Mouse (Mus musculus) erythroblast, embryonic 14.5 days (primary cell): ENCODE results near the gene Aldh3a2. TPM values are rescaled to one million over a fixed set of nuclear protein-coding genes. Genes with fewer than 3 reads are reported as not detected.
"Not testable (repeated sequence)": the region's sequence is repeated elsewhere in the genome, so short reads cannot be mapped to it uniquely, and the experiment has no call there.

Experiments used
- H3K27me3 ChIP-seq: 2 replicates; pipeline ENCODE4 v1.6.1; 2012; ENCODE audit warnings: inconsistent platforms; ENCODE audit not compliant: control insufficient read depth
- H3K36me3 ChIP-seq: 2 replicates; pipeline ENCODE4 v1.6.1; 2012; ENCODE audit warnings: mild to moderate bottlenecking, inconsistent platforms; ENCODE audit not compliant: control insufficient read depth
- H3K4me1 ChIP-seq: 2 replicates; pipeline ENCODE4 v1.6.1; 2012; ENCODE audit warnings: inconsistent platforms; ENCODE audit not compliant: control insufficient read depth
- H3K4me3 ChIP-seq: replicated peaks from 2 replicates; pipeline ENCODE3; 2012; ENCODE audit warnings: moderate library complexity, mild to moderate bottlenecking, inconsistent platforms
- H3K9me3 ChIP-seq: 2 replicates; pipeline ENCODE4 v1.6.1; 2012; ENCODE audit warnings: low read length, inconsistent platforms, mixed read lengths; ENCODE audit not compliant: control insufficient read depth
- GATA1 ChIP-seq: IDR thresholded peaks from 2 replicates; pipeline ENCODE4 v1.6.1; 2012; ENCODE audit warnings: low read length, inconsistent platforms, mixed read lengths
- TAL1 ChIP-seq: IDR thresholded peaks from 3 replicates; pipeline ENCODE4 v1.6.1; 2012; ENCODE audit warnings: low read length, inconsistent platforms, mixed read lengths
- polyA plus RNA-seq: library from polyadenylated mRNA; stranded (reverse); fragments of >175 nt; gene quantifications from 2 replicates; pipeline ENCODE4 v1.2.3, GENCODE M21; 2012

Gene Aldh3a2
- polyA plus RNA-seq, 1 experiment, result not detected

DNA sequence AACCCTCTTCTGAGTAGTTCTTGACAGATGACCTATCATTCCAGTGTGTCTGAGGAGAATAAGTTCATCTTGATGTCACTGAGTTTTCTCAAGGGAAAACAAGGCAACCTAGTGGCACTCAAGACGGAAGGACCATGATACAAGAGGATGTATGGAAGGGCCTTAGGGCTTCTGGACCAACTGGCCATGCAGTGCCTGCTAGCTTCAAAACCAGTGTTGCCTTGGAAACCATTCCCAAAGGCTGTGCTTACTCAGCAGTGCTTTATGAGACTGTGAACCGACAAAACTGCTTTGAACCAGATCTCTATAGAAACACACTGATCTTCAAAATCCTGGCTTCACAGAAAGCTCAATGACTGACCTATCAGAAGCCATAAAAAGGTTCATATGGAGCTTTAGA, 76.5 kb downstream of the Aldh3a2 start:
- Histone ChIP-seq H3K4me1 (peaks cover 2% of the 10 kb centered on the region), H3K27me3 (peaks cover 13% of the 10 kb centered on the region), H3K36me3 (no peaks in the 10 kb centered on the region), H3K9me3 (no peaks in the 10 kb centered on the region), H3K4me3 (no peak overlapping the region)
- TF ChIP-seq GATA1 (no peak), TAL1 (no peak)

DNA sequence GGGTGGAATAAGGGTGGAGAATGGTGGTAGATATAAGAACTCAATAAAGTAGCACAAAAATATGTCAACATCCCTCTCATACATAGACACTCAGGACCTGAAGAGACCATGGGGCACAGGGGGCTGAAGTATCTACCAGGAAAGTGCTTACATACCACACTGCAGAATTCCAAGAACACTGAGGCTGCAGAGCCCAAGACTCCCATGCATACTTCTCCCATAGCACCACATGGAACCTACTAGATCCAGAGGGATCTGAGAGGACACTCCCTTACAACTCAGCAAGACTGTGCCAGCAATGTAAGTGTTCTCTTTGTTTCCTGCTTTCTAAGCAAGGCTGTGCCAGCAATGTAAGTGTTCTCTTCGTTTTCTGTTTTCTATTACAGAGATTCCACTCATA, 83.4 kb downstream of the Aldh3a2 start:
- Histone ChIP-seq H3K27me3 (no peaks in the 10 kb centered on the region), H3K9me3 (no peaks in the 10 kb centered on the region), H3K4me3 (no peak overlapping the region), H3K4me1 (no peaks in the 10 kb centered on the region), H3K36me3 (no peaks in the 10 kb centered on the region)
- TF ChIP-seq GATA1 (no peak), TAL1 (no peak)

DNA sequence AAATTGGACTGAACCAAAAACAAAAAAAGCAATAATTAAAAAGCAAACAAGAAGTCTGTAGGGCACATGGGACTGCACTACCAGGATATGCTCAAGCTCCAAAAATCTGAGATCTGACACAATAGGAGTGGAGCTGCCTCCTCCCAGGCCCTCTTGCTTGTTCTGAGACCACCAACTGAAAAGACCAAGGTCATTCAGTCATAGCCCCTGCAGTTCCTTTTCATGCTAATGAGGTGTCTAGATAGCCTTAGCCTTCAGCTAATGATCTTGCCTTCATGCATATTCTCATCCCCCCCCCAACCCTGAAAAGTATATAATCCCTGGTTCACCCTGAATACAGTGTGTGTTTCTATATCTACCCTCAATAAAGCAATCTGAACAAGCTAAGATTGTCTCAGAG, 85.6 kb downstream of the Aldh3a2 start:
- no peak for TF ChIP-seq GATA1

DNA sequence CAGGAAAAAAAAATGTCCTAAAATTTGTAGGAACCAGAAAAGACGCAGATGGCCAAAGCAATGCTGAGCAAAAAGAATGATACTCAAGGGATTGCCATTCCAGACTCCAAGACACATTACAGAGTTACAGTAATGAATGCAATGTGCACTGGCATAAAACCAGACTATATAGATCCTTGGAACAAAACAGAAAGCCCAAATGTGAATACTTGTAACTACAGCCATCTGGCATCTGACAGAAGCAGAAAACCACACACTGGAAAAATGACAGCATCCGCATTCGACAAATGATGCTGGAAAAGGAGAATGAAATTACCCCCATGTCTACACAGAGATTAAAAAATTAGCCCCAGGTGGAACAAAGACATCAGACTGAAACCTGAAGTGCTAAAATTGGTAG, 86.9 kb downstream of the Aldh3a2 start:
- H3K27me3 ChIP-seq, result peaks cover 3% of the 10 kb centered on the region
- no peaks in the 10 kb centered on the region for H3K9me3 ChIP-seq
- H3K4me1 ChIP-seq, result peaks cover 11% of the 10 kb centered on the region
- no peak overlapping the region for H3K4me3 ChIP-seq
- no peaks in the 10 kb centered on the region for H3K36me3 ChIP-seq
- TF ChIP-seq GATA1, result no peak

More for the DNA sequence above, 85.6 kb downstream of the Aldh3a2 start:
- H3K27me3 ChIP-seq, result peaks cover 2% of the 10 kb centered on the region
- H3K4me3 ChIP-seq, result no peak overlapping the region
- no peaks in the 10 kb centered on the region for H3K9me3 ChIP-seq
- no peaks in the 10 kb centered on the region for H3K36me3 ChIP-seq
- no peaks in the 10 kb centered on the region for H3K4me1 ChIP-seq

DNA sequence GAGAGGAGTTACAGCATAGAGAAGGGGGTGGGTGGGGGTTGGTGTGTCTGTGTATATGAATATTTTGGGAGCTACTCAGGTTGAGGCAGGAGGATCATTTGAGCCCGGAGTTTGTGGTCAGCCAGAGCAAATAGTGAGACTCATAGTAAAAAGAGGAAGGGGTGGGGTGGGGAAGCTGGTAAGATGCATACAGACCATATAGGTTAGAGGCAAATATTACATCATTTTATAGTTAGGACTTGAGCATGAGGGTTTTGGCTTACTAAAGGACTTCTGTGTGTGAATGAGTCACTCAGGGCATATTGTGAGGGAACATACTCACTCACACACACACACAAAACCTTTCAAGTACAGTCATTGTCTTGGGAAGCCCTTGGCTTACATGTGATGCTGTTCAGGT, 90.9 kb downstream of the Aldh3a2 start:
- no peaks in the 10 kb centered on the region; the same call in 1 of the 2 replicates for H3K36me3 ChIP-seq
- H3K4me1 ChIP-seq, result peaks cover 23% of the 10 kb centered on the region
- no peak for TF ChIP-seq GATA1
- TF ChIP-seq TAL1, result no peak
- no peaks in the 10 kb centered on the region for H3K9me3 ChIP-seq
- no peak overlapping the region for H3K4me3 ChIP-seq
- peaks cover 8% of the 10 kb centered on the region for H3K27me3 ChIP-seq

DNA sequence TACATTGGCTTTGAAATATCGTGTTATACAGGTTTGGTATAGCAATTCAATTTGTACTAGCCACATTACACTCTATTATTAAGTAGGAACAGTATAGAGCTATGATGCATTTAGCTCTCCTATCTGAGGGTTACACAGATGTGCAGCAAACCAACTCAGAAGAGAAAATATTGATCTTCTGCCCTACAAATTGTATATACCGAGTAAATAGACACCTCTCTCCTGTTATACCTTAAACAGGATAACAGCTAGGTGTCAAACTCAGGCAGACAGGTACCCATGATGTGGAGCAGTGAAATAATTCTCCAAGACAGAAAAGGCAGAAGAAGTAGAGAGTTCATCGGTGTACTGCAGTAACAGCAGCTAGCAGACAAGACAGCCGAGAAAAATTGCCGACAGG, 91.5 kb downstream of the Aldh3a2 start:
- no peak for TF ChIP-seq TAL1
- TF ChIP-seq GATA1, result no peak
- Histone ChIP-seq H3K4me3 (peak overlapping the region; percentile 71), H3K36me3 (no peaks in the 10 kb centered on the region; the same call in 1 of the 2 replicates), H3K4me1 (peaks cover 23% of the 10 kb centered on the region), H3K27me3 (peaks cover 8% of the 10 kb centered on the region), H3K9me3 (no peaks in the 10 kb centered on the region)

DNA sequence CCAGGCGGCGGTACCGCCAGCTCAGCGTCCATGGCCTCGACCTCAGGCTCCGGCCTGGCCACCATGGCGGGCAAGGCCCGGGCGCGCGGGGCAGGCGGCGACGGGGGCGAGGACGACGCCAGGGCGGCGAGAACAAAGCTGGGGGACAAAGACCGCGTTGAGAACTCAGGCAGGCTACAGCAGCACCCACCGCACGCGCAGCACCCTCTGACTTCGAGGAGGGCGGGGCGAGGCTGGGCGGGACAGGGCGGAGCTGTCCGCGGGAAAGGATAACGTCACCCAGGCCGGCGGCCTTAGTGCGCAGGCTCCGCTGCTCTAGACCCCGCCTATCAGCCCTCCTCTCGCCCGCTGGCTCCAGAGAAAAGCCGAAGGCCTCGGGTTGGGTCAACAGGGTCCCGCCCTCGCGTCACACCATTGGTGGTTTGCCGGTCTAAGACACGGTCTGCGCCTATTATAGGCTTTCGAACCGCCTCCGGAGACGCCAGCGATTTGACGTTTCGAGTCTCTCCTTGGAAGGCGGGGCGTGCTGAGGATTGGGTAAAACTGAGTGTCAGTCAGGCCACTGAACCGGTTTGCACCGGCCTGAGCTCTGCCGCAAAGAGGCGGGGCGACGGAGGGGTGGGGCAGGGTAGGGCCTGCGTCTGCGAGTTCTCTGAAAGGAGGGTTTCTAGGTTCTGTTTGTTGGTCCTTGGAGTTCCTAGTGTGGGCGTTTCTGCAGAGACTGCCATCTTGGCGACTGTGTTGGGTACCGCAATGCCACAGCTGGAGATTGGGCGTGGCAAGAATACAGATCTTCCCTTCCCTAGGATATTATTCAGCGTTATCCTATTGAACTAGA, 92.2 kb downstream of the Aldh3a2 start, which contains the start of gene Usp22:
TSS of gene Usp22 (minus strand) at position 235 of the 838 bp plus-strand sequence.
- H3K27me3 ChIP-seq, result peaks cover 8% of the 10 kb centered on the region
- TF ChIP-seq TAL1 (no peak), GATA1 (no peak)
- peaks cover 23% of the 10 kb centered on the region for H3K4me1 ChIP-seq
- no peaks in the 10 kb centered on the region; the same call in 1 of the 2 replicates for H3K36me3 ChIP-seq
- no peaks in the 10 kb centered on the region for H3K9me3 ChIP-seq
- peak within 1 kb of the TSS; percentile 71 for H3K4me3 ChIP-seq

DNA sequence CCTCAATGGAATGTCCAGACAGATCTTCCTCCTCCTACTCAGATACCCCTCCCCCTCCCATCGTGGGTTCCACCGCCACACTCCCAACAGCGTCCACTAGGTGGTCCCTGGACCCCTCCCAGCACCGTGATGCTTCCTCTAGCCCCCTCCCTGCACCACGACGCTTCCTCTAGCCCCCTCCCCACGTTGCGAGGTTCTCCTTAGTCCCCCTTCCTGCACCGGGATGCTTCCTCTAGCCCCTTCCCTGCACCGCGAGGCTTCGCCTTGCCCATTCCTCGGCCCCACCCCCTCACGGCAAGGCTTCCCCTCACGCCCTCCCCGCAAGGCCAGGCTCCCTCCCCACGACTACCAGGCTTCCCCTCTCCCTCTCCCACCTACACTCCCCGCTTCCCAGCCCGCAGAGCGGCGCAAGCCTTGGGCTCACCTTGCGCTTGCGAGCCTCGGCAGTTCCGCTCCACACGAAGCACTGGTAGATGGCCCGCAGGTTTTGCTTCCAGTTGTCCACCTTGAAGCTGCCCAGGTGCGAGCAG, 92.9 kb downstream of the Aldh3a2 start:
- H3K9me3 ChIP-seq, result no peaks in the 10 kb centered on the region
- peaks cover 23% of the 10 kb centered on the region for H3K4me1 ChIP-seq
- no peak for TF ChIP-seq GATA1
- no peak for TF ChIP-seq TAL1
- peaks cover 8% of the 10 kb centered on the region for H3K27me3 ChIP-seq
- peak overlapping the region; percentile 71 for H3K4me3 ChIP-seq
- no peaks in the 10 kb centered on the region; the same call in 1 of the 2 replicates for H3K36me3 ChIP-seq

DNA sequence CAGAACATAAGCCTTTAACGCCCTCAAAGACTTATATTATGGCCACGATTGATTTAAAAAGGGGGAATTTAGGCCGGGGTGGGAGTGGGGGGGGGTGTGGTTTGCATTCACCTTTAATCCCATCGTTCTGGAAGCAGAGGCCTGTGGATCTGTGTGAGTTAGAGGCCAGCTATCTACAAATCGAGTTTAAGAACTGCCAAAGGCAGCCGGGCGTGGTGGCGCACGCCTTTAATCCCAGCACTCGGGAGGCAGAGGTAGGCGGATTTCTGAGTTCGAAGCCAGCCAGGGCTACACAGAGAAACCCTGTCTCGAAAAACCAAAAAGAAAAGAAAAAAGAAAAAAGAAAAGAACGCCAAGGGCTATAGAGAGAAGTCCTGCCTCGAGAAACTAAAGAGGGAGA, 93.8 kb downstream of the Aldh3a2 start:
- H3K27me3 ChIP-seq, H3K36me3 ChIP-seq, H3K4me3 ChIP-seq, H3K9me3 ChIP-seq: not testable (repeated sequence)
- H3K4me1 ChIP-seq, result peaks cover 27% of the 10 kb centered on the region

Other genes starting within 250 kb of the Aldh3a2 start
- gene Kcnj12, start 244.9 kb downstream of the Aldh3a2 start, polyA plus RNA-seq, result 0.05 and 0.08 TPM in 2 replicates
- gene Tnfrsf13b, start 140.7 kb downstream of the Aldh3a2 start, polyA plus RNA-seq, result 0.26 and 0.49 TPM in 2 replicates
- 0.28 and 0.31 TPM in 2 replicates for gene Usp22, start 92.4 kb downstream of the Aldh3a2 start, polyA plus RNA-seq
- not detected in 2 replicates for gene Aldh3a1, start 59.9 kb downstream of the Aldh3a2 start, polyA plus RNA-seq
- gene Slc47a2, start 75.4 kb upstream of the Aldh3a2 start, polyA plus RNA-seq, result not detected in 2 replicates
- gene Slc47a1, start 110.9 kb upstream of the Aldh3a2 start, polyA plus RNA-seq, result not detected in 2 replicates
- not detected in 2 replicates for gene Rnf112, start 186.7 kb upstream of the Aldh3a2 start, polyA plus RNA-seq
- not detected in 2 replicates for gene Mfap4, start 218.0 kb upstream of the Aldh3a2 start, polyA plus RNA-seq
- gene Mapk7, start 226.9 kb upstream of the Aldh3a2 start, polyA plus RNA-seq, result 1.6 and 1.7 TPM in 2 replicates
- 0.41 and 0.48 TPM in 2 replicates for gene B9d1, start 237.7 kb upstream of the Aldh3a2 start, polyA plus RNA-seq